Mouse (Mus musculus): ENCODE measurements around the gene Tunar.

Gene Tunar

DNA sequence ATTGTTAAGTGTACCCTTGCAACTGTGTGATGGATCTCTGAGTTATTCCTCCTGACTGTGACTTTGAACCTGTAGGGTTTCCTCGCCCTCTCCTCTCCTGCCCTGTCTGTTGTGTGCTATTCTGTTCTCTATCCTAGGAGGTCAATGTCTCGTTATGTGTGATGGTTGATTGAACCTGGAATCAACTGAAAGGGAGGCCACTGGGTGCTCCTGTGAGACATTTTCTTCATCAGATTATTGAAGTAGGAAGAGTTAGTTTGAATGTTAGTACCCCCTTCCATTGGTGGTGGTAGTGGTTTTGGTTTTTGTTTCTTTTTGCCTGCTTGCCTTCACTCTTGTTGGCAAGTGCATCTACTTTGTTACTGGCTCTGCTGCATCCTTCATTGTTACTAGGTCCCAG is at the start of gene Tunar:
Tunar (plus strand) TSS at position 301 of the 400 bp plus-strand sequence.
- no peak for DNase-seq

DNA sequence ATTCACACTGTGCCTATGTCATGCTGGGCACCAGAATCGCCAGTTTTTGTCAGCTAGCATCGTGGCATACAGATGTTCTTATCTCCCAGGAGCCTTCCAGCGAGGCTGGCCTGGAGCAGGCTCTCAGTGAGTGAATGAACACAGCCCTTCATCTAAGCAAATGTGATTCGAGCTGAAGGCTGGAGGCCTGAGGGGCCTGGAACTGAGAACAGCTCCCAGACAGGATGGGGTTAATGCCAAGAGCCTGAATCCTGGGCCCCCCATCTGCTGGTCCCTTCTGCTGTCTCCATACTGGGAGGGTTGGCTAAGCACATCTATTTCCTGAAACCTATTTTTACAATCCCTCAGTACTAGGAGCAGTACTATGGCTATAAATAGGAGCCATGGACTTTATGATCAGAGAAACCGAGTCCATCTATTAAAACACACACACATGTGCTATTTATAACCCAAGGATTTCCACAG is 21.1 kb upstream of the Tunar start:
- peak; percentile 12 for DNase-seq

DNA sequence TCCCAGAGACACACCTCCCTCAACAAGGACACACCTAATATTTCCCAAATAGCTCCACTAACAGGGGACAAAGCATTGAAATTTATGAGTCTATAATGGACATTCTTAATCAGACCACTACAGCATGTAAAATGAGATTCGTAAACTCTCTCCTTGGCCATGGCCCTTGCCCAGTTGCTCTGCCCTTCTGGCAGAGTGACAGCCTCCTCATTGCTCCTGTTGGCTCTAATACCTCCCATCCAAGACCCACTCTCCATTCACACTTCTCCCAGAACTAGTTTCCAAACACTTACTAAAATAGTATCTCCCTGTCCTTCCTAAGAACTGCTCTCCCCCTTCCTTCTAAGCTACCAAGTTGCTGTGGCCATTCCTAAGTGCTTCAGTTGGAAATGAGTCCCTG is 19.3 kb upstream of the Tunar start:
- DNase-seq, result no peak

DNA sequence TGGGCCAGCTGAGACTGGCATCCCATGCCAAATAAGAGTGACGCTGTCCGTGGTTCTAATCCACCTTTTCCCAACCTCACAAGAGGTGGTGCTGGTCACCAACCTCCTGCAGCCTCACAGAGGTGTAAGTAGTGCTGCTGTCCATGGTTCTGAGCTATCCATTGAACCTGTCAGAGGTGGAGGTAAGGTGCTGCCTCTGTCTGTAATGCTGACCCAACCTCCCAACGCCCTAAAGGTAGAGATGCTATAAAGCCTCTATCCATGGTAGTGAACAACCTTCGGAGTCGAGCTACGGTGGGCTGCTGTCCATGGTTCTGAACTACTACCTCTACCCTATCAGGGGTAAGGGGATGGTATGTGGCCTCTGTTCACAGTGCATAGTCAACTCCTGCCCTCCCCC is 11.5 kb upstream of the Tunar start:
- no peak for DNase-seq

DNA sequence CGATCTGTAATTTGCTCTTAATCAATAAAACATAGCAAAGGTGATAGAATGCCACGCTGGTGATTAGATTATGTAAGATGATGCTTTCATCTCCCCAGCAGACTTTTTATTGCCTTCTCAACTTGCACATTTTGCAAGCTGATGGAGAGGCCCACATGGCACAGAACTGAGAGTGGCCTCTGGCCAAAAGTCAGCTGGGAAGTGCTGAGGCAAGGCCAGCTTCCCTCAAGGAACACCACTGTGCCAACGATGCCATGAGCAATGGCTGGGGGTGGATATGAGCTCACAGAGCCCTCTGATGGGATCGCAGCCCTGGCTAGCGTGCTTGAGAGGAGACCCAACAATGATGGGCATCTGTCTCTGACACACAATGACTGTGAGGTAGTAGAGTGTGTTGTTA is 6.6 kb upstream of the Tunar start:
- DNase-seq, result no peak

DNA sequence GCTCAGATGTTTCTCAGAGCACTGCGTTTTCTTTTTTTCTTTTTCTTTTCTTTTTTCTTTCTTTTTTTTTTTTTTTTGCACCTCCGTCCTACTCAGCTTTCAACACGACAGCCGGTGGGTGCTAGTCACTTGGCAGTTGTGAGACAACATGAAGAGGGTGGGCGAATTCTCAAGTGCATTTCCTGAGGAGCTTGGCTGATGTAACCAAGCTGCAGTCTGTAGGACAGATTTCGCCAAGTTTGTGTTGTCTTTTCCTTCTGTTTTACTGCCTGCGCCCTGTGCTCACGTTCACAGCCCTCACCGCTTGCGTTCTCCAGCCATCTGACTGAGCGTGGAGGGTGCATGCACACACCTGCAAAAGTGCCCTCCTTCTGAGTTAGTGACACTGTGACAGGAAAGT is 5.3 kb upstream of the Tunar start:
- peak; percentile 54 for DNase-seq

DNA sequence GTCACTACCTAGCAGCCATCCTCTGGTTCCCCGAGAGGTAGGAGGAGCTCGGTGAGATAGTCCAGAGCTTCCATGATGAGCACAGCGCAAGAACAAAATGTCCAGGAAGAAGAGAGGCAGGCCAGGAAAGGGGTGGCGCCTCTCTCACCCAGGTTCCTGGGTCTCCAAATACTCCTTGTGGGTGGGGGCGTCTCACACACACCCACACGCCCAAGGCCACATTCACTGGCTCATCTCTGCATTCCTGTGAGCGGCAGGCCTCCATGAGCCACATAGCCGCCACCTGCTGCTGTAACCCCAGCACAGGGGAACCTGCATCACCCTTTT is 2.4 kb downstream of the Tunar start:
- no peak for DNase-seq

DNA sequence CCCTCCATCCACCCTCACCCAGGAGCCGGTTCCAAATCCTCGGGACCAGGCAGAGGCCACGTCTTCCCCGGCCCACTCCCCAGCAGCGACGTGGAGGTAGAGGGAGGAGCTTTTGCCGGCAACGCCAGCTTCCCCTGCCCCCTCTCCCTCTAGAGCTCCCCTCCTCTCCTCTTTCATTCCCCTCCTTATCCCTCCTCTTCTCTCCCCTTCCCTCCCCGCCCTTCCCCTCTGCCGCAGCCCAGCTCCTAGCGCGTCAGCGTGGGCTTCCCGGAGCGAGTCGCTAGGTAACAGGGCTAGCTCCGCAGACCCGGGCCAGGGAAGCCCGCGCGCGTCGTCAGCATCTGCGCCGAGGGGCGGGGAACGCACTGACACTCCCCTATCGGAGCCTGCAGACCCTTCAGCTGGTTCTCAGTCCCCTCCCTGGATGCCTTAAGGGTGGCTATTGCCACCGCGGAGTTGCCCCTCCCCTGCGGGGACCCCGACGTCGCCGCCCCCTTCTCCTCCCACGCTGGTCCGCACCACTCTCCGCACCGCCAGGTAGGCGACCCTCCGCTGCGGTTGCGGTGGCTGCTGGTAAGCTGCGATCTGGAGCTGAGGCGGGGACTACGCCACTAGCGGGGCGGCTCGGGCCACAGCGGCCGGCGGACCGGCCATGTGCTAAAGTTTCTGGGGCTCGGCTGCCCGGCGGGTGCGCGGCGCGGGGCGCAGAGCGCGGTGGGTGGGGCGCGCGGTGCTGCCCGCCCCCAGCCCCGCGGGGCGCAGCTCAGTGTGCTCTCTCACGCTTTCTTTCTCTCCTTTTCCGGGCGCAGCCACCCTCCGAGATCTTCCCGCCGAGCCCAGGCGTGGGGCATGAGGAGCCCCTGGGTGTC is 3.0 kb downstream of the Tunar start:
- DNase-seq, result peak; percentile 78

DNA sequence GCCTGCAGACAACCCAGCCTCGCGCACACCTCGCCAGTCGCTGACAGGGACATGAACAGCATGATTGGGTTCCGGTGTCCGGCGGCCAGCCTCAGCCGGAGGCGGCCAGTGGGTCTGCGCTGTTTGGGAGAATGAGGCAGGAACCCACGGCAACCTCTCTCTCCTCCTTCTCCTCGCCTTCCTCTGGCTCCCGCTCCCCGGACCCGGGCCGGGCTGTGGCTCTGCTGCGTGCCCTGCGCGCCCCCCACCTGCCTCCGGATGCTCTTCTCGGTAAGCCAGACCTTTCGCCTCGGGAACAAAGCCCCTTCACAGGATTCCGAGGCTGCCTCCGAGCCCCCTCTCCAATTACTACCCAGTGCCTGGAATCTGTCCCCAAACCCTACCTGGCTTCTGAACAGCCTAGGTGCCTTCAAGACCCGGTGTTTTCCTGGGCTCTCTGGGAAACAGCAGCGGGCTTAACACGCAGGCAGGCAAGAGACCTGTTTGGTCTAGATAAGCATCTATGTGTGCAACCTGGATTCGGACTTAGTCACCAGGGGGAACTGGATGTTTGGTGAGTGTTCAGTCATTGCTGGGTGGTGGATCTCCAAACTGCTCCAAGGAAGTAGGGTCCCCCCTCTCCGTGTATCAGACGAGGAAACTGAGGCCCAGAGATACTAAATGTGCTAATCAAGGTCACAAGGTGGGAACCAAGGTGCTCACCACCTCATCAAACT is 3.8 kb downstream of the Tunar start:
- no peak for DNase-seq

DNA sequence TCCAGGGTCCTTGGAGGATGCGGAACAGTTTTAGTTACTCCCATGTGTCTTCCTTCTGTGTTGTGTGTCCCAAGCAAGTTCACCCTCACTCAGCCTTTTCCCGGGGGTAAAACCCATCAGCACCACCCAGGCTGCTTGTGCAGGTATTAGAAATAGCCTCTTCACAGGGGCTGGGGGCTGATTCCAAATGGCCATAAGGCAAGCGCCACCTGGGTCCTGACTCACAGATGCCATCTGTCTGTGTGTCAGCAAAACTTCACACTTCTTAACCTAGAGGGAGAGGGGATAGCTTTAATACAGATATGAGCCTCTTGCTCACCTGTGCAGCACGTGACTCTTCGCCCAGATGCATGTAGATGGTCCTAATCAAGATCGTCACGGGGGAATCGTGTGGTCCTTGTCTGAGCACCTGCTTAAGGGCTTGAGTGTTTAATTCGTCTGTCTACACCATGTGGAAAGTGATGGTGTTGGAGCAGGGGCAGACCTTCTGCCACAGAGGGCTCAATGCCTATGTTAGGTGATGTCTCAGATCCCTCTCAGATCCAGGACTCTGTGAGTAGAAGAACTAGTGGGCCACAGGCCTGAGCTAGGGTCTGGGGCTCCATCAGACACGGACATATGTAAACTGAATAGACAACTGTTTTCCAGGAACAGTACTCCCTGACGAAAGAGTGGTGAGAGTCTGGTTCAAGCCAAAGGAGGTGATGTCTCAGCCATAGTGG is 4.7 kb downstream of the Tunar start:
- no peak for DNase-seq

DNA sequence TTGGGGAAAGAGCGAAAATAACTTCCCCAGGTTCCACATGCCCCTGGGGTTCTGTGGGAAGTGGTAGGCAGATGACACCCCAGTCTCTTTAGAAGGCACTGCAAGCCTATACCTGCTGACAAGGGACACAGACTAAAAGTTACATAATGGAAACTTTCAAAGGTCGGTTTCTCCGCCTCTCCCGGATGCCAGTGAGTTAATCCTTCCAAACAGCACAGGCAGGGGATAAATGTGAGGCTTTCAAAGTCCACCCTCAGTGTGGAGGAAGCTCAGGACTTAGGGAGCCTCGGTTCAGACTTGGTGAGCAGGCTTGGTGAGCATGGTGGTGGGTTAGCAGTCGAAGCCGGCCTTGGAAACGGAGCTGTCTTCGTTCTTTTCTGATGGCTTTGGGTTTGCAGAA is 7.9 kb downstream of the Tunar start:
- DNase-seq, result no peak

DNA sequence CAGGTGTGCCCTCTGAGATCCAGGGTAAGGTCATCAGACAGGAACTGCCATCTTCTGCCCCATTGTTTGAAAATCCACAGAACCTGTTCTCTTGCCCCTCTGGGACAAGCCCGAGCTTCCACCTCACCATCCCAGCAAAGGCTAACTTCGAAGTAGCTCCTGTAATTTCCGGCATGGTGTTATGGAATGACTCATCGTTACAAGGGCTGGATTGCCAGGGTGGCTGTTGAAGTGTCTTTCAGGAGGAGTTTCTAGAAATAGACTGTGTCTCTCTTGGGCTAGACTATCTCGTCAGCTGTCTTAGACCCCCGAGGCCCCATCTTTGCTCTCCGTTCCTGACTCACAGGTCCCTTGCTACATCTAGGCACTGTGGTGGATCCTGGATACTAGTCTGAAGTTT is 10.8 kb downstream of the Tunar start:
- no peak for DNase-seq

DNA sequence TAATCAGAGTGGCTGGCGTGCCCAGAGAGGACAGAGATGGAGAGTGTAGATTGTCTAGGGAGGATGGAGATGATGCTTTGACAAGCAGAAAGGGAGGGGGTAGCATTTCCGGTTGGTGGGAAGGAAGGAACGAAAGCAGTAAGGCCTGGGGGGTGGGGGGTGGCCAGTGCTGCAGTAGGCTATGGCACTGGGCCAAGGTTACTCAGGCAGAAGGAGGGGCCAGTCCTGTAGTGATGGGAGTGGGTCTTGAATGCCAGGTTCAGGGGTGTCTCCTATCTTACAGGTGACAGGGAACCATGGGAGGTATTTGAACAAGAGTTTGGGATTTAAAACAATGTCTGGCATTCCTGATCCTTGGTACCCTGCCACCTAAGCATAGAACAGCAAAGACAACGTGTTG is 13.2 kb downstream of the Tunar start:
- DNase-seq, result no peak

DNA sequence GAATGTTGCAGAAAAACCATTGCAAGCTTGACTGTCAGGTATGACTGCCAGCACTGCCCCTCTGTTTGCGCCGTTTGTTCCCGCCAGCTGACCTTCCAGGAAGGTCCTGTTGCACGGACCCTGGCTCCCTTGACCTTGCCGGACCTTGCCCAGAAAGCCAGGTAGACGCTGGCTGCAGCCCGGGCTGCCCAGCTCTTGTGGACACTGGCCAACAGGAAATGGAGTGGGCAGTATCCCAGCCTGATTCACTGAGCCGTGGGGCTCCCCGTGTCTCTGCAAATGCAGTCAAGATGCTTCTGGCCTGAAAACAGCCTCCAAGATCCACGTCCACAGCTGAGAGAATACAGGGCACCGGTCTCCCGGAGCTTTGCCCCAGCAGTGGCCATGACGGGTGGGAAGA is 13.6 kb downstream of the Tunar start:
- no peak for DNase-seq

DNA sequence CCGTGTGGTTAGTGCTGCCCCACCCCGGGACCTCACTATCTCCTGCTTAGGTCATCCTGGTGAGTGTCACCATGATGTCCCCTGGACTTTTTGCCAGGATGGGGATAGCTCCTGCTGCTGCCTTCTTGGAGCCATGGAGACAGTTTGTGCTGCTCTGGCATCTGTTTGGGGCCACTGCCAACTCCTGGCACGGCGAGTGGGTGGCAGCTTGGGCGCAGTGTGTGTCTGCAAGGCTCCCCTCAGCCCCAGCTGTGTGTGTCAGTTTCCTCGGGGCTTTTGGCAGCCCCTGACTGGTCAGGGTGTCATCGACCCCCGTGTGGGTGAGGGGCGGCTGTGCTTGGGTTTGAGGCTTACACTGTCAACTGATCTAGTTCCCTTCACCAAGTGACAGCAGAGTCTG is 20.6 kb downstream of the Tunar start:
- peak; percentile 81 for DNase-seq

DNA sequence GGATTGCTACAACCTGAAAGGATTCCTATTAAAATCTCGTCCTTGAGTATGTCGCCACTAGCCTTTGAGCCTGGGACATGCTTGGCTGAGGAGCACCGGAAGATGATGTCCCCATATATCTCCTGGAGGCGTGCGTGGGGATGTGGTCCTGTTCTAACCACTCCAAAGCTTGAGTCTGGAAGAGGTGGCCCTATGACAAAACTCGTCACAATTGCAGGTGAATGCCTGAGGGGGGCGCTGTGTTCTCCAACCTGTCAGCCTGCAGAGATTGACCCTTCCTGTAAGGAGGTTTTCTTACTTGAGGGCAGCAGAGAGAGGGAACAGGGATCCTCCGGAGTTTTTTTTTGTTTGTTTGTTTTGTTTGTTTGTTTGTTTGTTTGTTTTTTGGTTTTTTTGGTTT is 21.1 kb downstream of the Tunar start:
- DNase-seq, result no peak

DNA sequence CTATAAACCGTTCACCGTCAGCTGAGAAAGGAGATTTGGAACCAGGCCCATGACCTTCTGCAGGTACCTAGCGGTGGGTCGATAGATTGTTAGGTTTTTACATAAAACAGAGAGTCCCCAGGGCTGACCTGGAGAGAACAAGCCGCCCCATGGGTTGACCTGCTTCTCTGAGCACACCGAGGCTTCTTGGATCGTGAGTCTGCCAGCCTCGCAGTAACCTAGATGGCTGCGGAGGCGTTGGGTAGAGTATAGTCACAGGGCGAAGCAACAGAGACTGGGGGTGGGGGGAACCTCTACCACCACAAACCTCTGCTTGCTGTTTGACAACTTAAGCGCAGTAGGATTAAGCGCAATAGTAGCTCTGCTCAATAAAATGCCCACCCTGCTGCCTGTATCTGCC is 23.1 kb downstream of the Tunar start:
- no peak for DNase-seq

DNA sequence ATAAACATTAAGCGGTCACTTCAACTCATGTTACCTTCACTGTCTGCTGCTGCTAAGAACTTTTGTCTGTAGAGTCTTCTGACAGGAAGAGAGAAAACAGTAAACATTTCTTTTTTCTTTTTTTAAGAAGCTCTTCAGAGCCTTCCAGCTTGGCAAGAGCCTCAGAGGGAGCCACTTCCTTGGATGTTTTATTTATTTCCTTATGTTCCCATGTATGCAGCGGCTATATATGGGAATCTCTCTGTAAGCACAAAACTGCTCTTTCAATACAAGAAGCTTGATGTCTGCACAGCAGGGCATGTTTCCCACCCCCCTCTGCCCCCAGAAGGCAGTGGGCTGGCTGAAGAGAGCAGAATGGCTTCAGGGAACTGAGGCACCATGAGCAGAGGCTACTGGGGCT is 30.0 kb downstream of the Tunar start:
- DNase-seq, result no peak

DNA sequence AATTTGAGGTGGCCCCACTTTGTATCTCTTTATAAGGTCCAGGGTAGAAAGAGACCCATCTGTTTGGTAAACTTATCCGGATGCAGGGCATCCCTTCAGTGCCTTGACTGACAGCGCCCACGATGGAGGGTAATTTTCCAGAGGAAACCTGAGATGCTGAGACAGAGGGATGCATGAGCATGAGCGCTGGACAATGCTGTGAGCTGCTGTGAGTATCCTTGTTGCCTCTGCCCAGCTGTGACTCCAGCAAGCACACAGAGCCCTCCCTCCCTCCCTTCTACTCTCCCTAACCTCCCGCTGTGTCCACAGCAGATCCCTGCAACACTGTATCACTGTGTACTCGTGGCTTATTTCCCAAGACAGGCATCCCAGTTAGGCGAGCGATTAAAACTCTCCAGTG is 40.9 kb downstream of the Tunar start:
- no peak for DNase-seq

DNA sequence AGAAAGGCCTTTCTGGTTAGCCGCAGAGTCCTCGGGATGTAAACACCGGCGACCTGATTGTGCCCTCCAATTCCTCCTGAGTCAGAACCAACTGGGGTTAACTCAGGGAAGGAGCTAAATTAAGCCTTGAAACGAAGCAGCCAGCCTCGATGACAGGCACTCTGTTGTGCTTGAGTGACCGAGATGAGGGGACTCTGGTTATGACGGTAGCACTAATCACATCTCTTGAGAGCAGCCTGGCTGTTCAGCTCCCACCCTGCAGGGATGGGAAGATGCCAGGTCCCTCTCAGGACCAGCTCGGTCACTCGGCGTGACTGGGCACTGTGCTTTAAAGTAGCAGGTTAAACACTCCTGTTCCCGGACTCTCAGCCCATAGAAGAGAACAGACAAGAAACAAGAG is 43.3 kb downstream of the Tunar start:
- no peak for DNase-seq

DNA sequence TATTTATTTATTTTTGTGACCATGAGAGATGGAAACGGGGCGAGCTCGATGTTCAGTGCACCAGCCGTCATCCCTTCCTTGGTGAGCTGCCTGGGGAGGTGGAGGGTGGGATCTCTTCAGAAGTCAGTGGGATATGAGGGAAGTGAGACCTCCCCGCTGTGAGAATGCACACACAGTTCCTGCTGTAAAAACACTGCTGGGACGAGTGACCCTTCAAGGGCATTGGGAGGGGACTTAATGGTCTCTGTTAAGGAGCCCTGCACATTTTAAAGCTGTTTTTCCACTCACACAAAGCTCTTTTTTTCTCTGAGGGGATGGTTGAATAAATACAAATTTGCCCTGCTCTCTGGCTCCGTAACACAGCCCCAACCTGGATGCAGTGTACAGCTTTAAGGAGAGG is 49.1 kb downstream of the Tunar start:
- no peak for DNase-seq

DNA sequence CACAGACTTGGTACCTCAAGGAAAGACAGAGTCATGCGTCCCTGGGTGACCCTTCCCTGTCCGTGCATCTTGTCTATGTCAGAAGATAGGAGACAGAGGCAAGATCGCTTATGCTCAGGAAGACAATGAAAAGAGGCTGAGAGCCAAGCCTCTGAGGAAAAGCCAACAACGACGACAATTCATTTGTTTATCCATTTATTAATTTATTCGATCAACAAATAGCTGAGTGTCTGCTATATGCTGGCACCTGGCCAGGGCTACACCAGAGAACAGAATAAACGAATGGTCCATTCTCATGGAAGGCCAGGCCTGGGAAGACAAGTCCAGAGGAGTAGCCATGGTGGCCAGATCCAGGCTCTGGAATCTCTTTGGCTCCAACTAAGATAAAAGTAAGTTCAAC is 61.0 kb downstream of the Tunar start:
- no peak for DNase-seq

DNA sequence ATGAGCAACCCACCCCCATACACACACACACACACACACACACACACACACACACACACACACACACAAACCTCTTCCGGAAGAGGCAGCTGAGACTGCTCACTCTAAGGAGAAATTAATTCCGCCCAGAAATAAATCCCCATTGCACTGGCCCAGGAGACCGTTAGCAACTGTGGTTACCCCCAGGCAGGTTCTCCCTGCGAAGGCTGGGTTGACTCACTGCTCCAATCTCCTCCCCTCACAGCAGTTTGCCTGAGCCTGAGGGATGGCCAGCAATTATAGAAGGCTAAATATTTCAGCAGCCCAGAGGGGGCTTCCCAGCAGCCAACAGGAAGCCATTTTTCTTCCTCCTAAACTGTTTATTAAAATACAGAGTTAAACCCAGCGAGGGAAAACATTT is 64.5 kb downstream of the Tunar start:
- DNase-seq, result no peak

DNA sequence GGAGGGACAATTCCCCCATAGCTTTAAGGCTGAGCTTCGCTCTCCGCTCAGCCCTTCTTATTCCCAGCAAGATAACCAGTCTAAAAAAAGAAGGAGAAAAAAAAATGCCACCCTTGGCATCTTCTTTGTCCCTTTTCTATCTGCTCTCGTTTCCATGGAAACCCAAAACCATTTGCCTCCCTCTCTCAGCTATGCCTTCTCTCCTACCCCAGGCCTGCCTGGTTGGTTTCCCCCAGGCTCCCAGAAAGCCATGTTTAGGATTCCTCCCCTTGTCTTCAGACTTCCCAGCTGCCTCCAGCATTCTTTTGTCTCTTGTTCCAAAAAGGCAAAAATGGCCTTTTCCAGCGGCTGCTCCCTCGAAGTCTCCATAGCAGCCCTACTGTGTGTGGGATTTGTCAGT is 70.1 kb downstream of the Tunar start:
- no peak for DNase-seq

Data from right cerebral cortex, postnatal 14 days (tissue).